Mouse (Mus musculus) left cerebral cortex, postnatal 10 days (tissue): ENCODE measurements around the gene Fam117a. TPM values are rescaled to one million over a fixed set of nuclear protein-coding genes. Genes with fewer than 3 reads are reported as not detected.
A peak's percentile ranks its signal among the peaks of the same experiment; 100 is the strongest.
"Not testable (repeated sequence)": the region's sequence is repeated elsewhere in the genome, so short reads cannot be mapped to it uniquely, and the experiment has no call there.

Experiments used
- DNase-seq, 2 experiments: peaks; one replicate each; pipeline ENCODE4 v3.0.0; 2021 to 2022; ENCODE audit warnings: low spot score in 2 of 2, mixed read lengths in 1 of 2; ENCODE audit errors: extremely low spot score in 1 of 2
- intact Hi-C: fragments of 180-260 bp; cut with DNase I; formaldehyde crosslinking; loops from one replicate; pipeline ENCODE4 v1.15.1; 2025
- total RNA-seq, 2 experiments: library from RNA; stranded (reverse); gene quantifications; 2 replicates each; pipeline ENCODE4 v1.2.3; 2021

Gene Fam117a
- total RNA-seq, 2 experiments from 2014 or later: 2.9 TPM

DNA sequence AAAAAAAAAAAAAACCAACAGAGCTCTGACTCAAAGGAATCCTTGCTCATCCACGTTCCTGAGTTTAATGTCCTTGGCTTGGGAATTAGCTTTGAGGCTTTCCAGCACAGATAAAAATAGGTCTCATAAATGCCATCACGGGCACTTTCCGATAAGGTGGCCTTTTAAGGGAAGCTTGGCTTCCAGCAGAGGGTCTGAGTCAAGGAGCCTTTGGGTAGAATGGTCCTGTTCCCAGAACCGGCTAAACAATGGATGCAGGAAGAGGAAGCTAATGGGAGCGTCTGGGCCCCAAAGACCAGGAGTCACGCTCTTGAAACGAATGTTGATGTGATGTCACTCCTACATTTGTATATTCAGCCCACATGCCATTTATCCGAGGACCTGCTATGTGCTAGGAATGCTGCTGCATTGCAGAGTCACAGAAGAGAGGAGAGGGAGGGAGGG lies 65.9 kb downstream of the Fam117a start:
- intact Hi-C loops: no loop called here
- DNase-seq: no peak

DNA sequence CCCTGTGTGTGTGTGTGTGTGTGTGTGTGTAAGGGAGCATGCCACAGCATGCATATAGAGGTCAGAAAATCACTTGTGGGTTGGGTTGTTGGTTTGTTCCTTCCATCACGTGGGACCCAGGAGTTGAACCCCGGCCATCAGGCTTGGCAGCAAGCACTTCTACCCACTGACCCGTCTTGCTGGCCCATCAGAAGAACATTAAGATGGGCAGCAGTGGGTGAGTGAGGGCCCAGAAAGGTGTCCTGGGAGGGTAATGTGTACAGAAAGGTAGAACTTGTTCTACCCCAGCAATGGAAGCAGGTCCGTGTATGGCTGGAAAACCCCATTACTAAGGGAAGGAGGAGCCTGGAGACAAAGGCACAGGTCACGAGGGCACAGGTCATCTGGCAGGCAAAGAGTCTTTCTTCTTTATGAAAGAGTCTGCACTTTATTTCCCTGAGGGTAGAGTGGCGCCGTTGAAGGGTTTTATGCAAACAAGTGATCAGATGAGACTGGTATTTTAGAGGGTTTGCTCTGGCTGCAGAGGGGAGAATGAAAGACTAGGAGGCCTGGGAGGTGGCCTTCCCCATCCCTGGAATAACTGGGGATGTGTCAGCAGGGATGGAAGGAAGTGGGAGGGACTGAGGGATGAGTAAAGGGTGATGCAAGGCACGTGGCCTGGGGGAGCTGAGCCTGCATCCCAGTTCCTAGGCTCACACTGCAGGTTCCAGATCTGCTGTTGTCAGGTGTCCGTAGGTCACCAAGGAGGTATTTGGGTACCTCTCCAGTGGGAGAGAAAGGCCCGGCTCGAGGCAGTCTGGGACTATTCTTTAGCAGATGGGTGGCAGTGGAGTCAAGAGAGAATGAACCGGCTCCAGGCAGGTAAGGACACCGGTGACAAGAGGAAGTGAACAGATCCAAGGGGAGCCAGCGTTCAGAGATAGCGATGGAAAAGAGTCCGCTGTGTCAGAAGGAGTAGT lies 66.8 kb downstream of the Fam117a start:
- no peak for DNase-seq
- intact Hi-C loops: no loop called here

DNA sequence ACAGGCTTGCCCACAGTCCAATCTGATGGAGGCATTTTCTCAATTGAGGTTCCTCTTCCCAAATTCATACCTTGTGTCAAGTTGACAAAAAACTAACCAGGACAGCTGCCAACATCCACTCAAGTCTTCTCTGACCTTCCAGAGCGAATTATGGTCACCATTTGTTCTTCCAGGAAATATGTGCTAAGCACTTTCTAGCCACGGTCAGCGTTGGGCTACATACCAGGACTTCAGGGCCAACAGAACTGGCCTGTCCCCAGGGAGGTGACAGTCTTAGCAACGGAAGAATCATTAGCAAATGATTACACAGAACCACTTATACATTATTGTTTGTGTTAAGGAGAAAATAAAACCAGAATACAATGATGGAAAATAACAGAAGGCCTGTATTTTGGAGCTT lies 69.0 kb downstream of the Fam117a start:
- no peak for DNase-seq
- intact Hi-C loops: no loop called here

DNA sequence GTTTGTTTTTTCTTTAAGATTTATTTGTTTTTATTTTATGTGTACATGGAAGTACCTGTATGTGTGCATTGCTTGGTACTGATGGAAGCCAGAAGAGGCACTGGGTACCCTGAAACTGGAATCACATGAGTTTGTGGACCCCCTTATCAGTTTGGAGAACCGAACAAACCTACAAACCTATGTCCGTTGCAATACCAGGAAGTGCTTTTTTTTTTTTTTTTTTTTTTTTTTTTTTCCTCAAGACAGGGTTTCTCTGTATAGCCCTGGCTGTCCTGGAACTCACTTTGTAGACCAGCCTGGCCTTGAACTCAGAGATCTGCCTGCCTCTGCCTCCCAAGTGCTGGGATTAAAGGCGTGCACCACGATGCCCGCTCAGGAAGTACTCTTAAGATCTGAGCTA lies 69.6 kb downstream of the Fam117a start:
- intact Hi-C loops, DNase-seq: not testable (repeated sequence)

DNA sequence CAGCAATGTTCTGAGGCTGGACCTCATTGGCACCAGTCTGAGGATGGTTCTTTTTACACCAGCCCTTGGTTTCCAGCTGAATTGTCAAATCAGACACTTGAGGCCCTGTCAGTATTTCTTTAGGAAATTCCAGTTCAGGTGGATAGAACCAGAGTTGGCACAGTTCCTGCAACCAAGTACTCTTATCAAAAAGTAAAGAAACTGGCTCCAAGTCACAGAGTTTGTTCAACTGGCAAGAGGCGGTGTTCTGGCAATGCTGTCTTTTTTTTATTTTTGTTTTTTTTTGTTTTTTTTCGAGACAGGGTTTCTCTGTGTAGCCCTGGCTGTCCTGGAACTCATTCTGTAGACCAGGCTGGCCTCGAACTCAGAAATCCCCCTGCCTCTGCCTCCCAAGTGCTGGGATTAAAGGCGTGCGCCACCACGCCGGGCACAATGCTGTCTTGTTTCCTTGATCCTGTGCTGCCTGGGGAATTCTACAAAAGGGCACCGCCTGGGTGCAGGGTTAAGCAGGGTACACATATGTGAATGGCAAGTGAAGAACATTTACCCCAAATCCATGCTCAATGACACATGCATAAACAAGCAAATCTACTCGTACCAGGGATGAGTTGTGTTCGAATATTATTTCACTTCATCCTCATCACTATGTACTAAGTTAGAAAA lies 72.8 kb downstream of the Fam117a start:
- DNase-seq: no peak
- intact Hi-C loops: no loop called here

DNA sequence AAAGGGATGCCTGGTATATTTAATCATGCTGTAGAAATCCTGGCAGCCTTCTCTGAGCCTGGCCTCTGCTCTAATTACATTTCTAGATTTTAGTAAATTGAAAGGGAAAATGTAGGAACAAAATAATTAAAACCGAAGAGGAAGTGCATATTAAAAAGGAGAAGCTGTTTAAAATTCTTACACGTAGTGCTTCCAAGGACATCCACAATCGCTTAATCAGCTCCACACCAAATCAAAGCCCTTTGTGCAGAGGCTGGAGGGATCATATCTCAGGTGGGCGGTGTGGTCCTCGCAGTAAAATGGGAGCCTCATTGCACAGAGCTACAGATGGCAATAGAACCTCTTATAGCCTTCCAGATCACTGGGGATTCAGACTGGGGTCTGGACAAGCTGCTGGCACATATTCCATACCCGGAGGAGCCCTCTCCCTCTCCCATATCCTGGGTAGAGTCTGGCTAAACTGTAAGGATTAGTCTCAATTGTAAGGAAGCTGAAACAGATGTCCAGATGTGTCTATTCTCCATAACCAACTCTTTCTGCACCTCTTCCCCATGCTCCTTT lies 74.7 kb downstream of the Fam117a start:
- intact Hi-C loops: no loop called here
- DNase-seq: no peak

DNA sequence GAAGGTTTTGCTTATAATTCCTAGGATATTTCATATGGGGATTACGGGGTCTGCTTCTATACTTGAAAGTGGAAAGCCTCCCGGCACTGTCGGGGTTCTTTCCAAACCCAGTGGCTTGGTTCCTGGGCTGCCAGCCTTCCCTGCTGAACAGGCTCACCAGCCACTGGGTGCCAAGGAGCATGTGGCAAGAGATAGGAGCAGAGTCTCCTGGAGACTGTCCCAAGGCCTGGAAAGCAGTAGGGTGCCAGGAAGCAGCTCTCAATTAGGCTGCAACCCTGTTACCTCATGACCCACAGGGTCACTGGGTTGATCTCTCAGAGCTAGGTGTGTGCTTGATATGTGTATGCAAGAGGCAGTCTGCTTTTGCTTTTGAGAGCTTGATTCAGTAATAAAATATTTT lies 75.8 kb downstream of the Fam117a start:
- no peak for DNase-seq
- intact Hi-C loops: no loop called here

DNA sequence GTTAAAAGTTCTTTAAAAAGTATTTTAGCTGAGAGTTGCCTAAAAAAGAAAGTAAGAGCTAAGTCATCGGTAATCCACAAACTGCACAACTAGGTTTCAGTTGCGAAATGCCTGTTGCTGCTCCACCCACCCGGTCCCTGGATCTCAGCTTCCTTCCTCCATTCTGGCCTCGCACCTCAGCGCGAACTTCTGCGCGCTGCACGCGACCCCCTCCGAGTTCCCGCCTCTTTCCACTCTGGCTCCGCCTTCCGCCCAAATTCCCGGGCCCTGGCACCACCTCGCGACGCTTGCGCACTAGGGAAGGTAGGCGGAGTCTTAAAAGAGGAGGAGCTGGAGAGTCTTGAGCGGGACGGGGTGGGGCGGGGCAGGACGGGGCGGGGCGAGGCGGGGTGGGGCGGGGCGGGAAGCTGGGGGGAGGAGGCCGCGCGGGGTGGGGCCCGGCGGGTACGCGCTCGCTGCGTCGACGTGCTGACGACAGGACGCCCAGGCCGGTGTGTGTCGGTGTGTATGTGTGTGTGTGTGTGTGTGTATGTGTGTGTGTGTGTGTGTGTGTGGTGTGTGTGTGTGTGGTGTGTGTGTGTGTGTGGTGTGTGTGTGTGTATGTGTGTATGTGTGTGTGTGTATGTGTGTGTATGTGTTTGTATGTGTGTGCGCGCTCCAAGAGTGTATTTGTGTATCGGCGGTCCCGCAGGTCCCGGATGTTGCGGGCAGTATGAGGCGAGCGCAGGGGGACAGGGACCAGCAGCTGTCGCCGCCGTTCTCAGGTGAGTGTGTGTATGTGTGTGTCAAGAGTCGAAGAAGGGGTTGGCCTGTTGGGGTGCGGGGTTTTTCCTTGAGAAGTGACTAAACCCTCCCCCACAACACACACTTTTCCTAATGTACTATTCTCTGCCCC lies 77.1 kb downstream of the Fam117a start, which contains the start of gene Spop:
Spop (plus strand) TSS at position 440 of the 895 bp plus-strand sequence.
- peak; percentile 80 to 94 for DNase-seq
- intact Hi-C loops: no loop called here

DNA sequence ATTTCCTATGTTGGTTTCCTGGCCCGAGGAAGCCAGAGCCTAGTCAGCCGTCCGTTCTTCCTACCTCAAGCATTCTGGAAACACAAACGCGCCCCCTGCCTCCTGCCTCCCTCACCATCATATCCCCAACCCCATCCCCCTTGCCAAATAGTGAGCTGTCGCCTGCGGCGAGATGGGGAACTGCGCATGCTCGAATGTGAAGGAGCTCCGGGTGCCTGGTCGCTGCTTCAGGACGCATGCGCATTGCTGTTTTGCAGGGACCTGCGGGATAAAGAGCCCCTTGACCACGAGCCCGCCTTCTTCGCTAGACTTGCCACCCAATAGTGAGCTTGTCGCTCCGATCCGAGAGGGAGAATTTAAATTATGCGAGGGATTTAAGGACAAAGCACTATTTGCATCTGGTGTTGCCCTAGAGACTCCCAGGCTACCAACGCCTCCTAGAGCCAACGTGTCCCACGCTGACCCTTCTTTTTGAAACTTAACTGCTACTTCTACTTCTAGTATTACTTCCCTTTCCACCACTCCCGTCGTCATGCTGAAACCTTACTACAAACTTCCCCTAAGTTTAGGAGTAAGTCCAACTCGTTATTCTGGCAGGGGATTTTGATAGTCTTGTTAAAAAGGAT lies 77.8 kb downstream of the Fam117a start:
- peak; percentile 95 to 98 for DNase-seq
- intact Hi-C loops: no loop called here

DNA sequence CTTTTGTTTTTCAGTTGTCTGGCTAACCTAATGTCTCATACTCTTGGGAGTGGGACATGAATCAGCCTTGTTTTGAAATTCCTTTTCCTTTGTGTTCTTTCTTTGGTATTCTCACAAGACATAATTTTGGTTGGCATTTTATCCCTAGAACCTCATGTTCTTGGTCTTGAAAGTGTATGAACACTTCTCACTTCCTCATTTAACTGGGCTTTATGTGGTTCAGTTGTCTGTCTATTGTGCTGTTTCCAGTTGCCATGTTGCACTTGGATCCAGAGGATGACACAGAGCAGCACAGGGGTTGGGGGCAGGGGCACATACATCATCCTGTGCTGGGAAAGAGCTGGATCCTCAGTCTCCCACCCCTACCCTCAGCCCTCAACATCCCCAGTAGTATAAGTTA lies 79.1 kb downstream of the Fam117a start:
- intact Hi-C loops: no loop called here

DNA sequence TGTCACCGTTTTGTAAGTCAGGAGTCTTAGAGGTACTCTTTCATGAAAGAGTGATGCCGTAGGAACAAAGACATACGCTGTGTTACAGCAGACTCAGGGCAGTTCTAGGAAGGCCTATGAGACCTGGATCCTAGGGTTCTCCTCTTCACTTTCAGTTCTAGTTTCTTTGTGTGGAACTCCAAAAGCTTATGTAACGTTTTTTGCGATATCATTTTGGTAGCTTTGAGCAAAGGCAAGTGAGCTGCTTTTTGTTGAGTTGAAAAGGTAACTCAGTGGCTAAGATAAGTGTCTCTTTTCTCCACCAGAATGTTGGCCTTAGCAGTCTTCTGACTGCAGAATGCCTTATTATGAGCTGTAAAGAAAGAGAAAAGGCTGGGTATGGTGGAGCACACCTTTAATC lies 80.5 kb downstream of the Fam117a start:
- intact Hi-C loops: no loop called here
- DNase-seq: no peak

More for the DNA sequence above, 79.1 kb downstream of the Fam117a start:
- DNase-seq: no peak

DNA sequence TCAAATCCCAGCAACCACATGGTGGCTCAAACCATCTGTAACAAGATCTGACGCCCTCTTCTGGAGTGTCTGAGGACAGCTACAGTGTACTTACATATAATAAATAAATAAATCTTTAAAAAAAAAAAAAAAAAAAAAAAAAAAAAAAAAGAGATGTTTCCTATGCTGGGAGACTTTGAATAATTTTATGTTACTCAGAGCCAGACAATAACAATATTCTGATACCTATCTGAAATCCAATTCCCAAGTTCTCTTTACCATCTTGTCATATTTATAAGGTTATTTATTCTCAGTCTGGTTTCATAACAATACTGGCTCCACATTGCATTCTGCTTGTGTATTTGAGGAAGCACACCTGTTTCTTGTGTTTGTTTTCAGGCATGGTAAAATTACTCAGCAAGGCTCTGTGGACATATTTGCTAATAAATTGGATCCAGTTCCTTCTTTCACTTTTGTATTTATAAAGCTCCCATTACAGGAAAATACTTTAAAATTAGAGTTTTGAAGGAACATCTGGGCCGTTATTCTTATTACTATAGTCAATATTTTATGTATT lies 84.1 kb downstream of the Fam117a start:
- intact Hi-C loops: no loop called here

DNA sequence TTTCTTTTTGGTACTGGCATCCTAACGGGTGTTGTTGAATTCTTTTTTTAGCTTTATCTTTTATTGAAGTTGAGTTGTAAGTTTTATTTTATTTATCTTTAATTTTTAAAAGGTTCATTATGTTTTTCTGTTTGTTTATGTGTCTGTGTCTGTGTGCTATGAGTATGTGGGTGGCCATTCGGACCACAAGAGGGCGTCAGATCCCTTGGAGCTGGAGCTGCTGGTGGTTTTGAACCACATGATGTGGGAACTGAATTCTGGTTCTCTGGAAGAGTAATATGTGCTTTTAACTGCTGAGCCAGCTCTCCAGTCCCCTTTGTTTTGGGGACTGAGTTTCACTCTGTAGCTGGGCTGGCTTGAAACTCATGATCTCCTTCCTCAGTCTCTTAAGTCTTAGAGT lies 86.7 kb downstream of the Fam117a start:
- intact Hi-C loops: no loop called here
- DNase-seq: no peak

More for the DNA sequence above, 84.1 kb downstream of the Fam117a start:
- no peak for DNase-seq

DNA sequence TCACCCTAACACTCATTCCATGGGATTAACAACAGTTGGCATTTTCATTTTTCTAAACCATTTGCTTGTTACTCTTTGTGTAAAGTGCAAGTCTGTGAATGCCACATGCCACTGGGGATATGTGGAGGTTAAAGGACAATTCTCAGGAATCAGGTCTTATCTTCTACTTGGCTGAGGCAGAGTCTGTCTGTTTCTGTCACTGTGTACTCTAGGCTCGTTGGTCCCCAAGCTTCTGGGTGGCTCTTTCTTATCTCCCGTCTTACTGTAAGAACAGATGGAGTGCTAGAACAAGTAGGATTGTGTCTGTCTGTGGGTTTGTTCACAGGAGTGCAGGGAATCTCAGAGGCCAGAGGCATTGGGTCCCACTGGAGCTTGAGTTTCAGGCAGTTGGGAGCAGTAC lies 94.5 kb downstream of the Fam117a start:
- intact Hi-C loops: no loop called here
- no peak for DNase-seq
